Mouse (Mus musculus) erythroblast, embryonic 14.5 days (primary cell): ENCODE results near the gene Pik3r1. TPM values are rescaled to one million over a fixed set of nuclear protein-coding genes. Genes with fewer than 3 reads are reported as not detected.

Experiments used
- H3K27me3 ChIP-seq: 2 replicates; pipeline ENCODE4 v1.6.1; 2012; ENCODE audit warnings: inconsistent platforms; ENCODE audit not compliant: control insufficient read depth
- H3K36me3 ChIP-seq: 2 replicates; pipeline ENCODE4 v1.6.1; 2012; ENCODE audit warnings: mild to moderate bottlenecking, inconsistent platforms; ENCODE audit not compliant: control insufficient read depth
- H3K4me1 ChIP-seq: 2 replicates; pipeline ENCODE4 v1.6.1; 2012; ENCODE audit warnings: inconsistent platforms; ENCODE audit not compliant: control insufficient read depth
- H3K4me3 ChIP-seq: replicated peaks from 2 replicates; pipeline ENCODE3; 2012; ENCODE audit warnings: moderate library complexity, mild to moderate bottlenecking, inconsistent platforms
- H3K9me3 ChIP-seq: 2 replicates; pipeline ENCODE4 v1.6.1; 2012; ENCODE audit warnings: low read length, inconsistent platforms, mixed read lengths; ENCODE audit not compliant: control insufficient read depth
- GATA1 ChIP-seq: IDR thresholded peaks from 2 replicates; pipeline ENCODE4 v1.6.1; 2012; ENCODE audit warnings: low read length, inconsistent platforms, mixed read lengths
- TAL1 ChIP-seq: IDR thresholded peaks from 3 replicates; pipeline ENCODE4 v1.6.1; 2012; ENCODE audit warnings: low read length, inconsistent platforms, mixed read lengths
- polyA plus RNA-seq: library from polyadenylated mRNA; stranded (reverse); fragments of >175 nt; gene quantifications from 2 replicates; pipeline ENCODE4 v1.2.3, GENCODE M21; 2012

Pik3r1 gene
- polyA plus RNA-seq, 1 experiment = 2.9 TPM

DNA sequence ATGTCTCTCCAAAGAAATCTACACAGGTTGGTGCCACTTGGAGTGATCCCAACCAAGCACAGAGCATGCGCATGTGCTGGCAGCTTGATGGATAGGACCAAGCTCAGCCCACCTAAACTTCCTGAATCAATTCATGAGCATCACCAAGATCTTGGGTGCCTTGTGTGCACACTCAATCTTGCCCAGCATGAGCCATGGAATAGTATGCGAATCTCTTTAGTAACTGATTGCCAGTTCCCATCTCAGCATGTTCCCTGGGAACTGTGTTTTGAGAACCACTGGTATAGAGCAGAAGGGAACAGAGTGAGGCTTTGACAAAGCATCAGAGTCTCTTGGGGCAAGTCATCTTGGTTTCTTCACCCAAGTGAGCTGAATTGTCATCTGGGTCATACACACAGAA lies 107.8 kb downstream of the Pik3r1 start:
- no peak overlapping the region for H3K4me3 ChIP-seq
- TF ChIP-seq TAL1 = no peak
- no peak for TF ChIP-seq GATA1
- H3K9me3 ChIP-seq = no peaks in the 10 kb centered on the region
- H3K4me1 ChIP-seq = peaks cover 59% of the 10 kb centered on the region
- no peaks in the 10 kb centered on the region for H3K36me3 ChIP-seq
- peaks cover 4% of the 10 kb centered on the region; the same call in 1 of the 2 replicates for H3K27me3 ChIP-seq

DNA sequence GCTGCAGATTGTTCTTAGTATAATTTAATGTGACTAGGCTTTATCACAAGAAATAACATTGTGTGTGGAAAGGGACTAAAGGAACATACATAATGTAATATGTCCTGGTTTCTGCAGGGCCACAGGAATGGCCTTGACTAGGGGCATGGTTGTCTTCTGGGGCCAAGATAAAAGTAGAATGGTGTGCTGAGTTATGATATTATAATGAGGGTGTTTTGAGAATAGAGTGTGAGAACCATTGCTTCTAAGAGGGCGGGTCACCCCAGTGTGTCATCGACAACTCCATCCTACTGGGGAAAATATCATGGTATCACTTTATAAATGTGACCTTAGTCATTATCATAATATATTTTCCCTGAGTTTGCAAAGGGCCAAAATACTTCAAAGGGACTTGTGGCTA lies 115.9 kb downstream of the Pik3r1 start:
- Histone ChIP-seq H3K27me3 (peaks cover 13% of the 10 kb centered on the region), H3K9me3 (no peaks in the 10 kb centered on the region), H3K36me3 (no peaks in the 10 kb centered on the region), H3K4me3 (no peak overlapping the region), H3K4me1 (no peaks in the 10 kb centered on the region; the same call in 1 of the 2 replicates)
- TF ChIP-seq TAL1 = no peak
- TF ChIP-seq GATA1 = no peak

DNA sequence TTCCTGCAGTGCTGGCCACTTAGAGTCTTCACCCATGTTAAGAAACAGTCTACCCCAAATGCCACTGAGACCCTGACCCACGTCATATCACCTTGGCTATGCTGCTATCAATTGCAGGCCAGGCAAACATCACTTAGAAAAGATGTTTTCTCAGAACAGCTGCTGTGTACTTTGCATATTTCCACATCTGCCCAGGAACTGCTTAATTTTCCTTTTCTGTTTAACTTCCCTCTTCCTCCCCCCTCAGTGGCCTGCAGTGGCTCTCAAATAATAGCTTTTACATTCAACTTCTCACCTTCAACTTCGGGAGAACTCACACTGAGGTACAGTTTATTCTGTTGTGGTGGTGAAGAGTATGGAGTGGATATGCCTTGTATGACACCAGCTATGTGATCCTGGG lies 126.4 kb downstream of the Pik3r1 start:
- H3K36me3 ChIP-seq = no peaks in the 10 kb centered on the region
- H3K9me3 ChIP-seq = no peaks in the 10 kb centered on the region
- peaks cover 2% of the 10 kb centered on the region for H3K4me1 ChIP-seq
- no peak overlapping the region for H3K4me3 ChIP-seq
- H3K27me3 ChIP-seq = peaks cover 12% of the 10 kb centered on the region
- TF ChIP-seq TAL1 (no peak), GATA1 (no peak)

DNA sequence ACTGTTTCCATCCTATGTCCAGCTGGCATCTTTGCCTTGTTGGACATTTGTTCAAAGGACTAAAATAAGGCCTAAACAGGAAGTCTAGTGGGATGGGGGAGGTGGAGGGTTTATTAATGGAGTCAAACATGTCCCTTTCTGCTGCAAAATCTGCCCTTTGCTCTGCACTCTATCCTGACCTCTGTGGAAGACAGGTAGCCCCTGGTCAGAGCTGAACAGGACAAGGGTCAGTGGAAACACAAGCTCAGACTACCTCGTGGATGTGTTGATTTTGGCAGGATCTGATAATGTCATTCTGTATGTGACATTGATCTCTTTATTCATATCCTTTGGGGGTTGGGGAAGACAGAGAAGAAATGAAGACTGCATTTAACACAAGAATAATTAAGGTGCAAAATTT lies 132.2 kb downstream of the Pik3r1 start:
- no peaks in the 10 kb centered on the region for H3K9me3 ChIP-seq
- H3K27me3 ChIP-seq = peaks cover 8% of the 10 kb centered on the region
- H3K36me3 ChIP-seq = no peaks in the 10 kb centered on the region
- no peak overlapping the region for H3K4me3 ChIP-seq
- TF ChIP-seq TAL1 = no peak
- TF ChIP-seq GATA1 = no peak
- H3K4me1 ChIP-seq = peaks cover 30% of the 10 kb centered on the region

DNA sequence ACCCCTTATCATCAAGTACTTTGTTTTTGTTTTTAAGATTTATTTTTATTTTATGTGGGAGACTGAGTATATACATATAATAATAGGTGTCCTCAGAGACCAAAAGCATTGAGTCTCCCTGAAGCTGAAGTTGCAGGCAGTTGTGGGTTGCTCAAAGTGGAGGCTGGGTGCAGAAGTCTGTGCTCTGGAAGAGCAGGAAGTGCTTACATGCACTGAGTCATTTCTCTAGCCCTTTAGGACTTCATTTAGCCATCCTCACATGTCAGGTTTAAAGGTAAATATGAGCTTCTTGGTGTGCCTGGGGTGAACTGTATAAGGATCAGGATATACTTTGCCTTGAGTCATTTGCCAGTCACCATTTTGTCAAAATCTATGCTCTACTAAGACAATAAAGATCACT lies 133.6 kb downstream of the Pik3r1 start:
- H3K4me1 ChIP-seq = peaks cover 30% of the 10 kb centered on the region
- H3K4me3 ChIP-seq = no peak overlapping the region
- no peaks in the 10 kb centered on the region for H3K9me3 ChIP-seq
- H3K27me3 ChIP-seq = peaks cover 10% of the 10 kb centered on the region
- no peaks in the 10 kb centered on the region for H3K36me3 ChIP-seq
- TF ChIP-seq TAL1 (no peak), GATA1 (no peak)

DNA sequence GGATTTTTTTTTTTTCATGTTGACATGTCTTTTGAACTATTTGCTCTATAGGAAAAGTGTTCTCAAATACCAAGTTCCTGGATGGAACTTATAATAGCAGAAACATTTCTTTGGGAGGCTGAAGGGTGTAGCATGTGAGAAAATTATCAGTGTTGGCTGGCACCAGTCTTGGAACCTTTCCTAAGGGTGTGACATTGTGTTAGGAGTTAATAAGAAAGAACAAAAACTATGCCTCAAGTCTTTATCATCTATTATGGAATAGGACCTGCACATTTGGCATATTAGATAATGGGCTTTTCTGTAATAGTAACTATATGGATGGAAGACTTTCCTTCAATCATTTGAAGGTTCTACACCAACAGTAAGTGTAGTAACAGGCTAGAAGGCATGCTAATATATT lies 134.4 kb downstream of the Pik3r1 start:
- Histone ChIP-seq H3K27me3 (peaks cover 10% of the 10 kb centered on the region), H3K4me1 (peaks cover 30% of the 10 kb centered on the region), H3K36me3 (no peaks in the 10 kb centered on the region), H3K4me3 (no peak overlapping the region), H3K9me3 (no peaks in the 10 kb centered on the region)
- TF ChIP-seq GATA1 (no peak), TAL1 (no peak)

DNA sequence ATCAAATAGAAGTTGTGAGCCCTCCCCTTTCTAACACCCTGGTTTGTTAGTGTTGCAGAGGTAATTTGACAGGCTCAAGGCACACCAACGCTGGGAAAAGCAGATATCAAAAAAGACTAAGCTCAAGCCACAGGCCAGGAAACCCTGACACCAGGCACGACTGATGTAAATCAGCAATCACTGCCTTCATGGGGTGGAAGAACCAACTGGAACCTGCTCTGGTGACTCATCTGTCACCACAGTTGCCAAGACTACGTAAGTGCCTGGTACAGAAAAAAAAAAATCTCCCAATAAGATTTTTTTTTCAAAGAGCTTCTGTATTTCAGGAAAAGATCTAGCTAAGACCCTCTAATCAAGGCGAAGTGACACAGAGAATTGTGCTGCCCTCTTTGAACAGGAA lies 135.2 kb downstream of the Pik3r1 start:
- Histone ChIP-seq H3K9me3 (no peaks in the 10 kb centered on the region), H3K4me3 (no peak overlapping the region), H3K27me3 (peaks cover 10% of the 10 kb centered on the region), H3K4me1 (peaks cover 30% of the 10 kb centered on the region), H3K36me3 (no peaks in the 10 kb centered on the region)
- TF ChIP-seq TAL1 (no peak), GATA1 (no peak)

DNA sequence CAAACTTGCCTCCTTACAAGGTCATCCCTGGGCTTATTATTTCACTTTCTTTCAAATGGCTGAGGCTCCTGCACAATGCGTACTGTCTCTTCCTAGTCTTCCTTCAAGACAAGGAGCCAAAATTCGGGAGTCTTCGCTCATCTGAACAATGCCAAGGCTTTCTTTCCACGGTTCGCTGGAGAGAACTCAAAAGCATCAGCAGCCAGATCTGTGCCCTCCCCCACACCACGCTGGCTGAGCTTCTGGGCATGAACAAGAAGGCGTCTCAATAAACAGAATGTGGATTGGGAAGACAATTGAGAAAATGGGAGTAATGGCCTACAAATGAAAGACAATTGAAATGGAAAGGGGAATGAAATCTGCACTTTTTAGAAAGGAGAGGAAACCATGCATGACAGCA lies 136.5 kb downstream of the Pik3r1 start:
- Histone ChIP-seq H3K4me3 (no peak overlapping the region), H3K36me3 (no peaks in the 10 kb centered on the region), H3K4me1 (peaks cover 36% of the 10 kb centered on the region), H3K27me3 (peaks cover 10% of the 10 kb centered on the region), H3K9me3 (no peaks in the 10 kb centered on the region)
- TF ChIP-seq GATA1 = no peak
- no peak for TF ChIP-seq TAL1
